Mouse (Mus musculus) liver, embryonic 14.5 days (tissue): ENCODE results near the gene Lfng.

ENCODE experiments used
- CTCF ChIP-seq: IDR thresholded peaks from 2 replicates; pipeline ENCODE4 v1.5.1; 2016; ENCODE audit warnings: antibody characterized with exemption, low read depth, control low read depth
- EP300 ChIP-seq: IDR thresholded peaks from 2 replicates; pipeline ENCODE4 v1.6.1; 2016; ENCODE audit warnings: antibody characterized with exemption, low read depth

- TF ChIP-seq EP300 (no peak), CTCF (no peak)
Observed at GRCm38 (mm10) chr5:140662741-140663592, 55.8 kb downstream of the Lfng start.
